Mouse (Mus musculus) intestine, postnatal 0 days (tissue): Measurements from ENCODE around the gene Arhgef2. TPM values are rescaled to one million over a fixed set of nuclear protein-coding genes. Genes with fewer than 3 reads are reported as not detected.
A peak's percentile ranks its signal among the peaks of the same experiment; 100 is the strongest.

Experiments
- ATAC-seq: fragments of 200-750 bp; cut with Nextera tagmentation; 2 replicates; pipeline ENCODE4 v1.8.0; 2017; ENCODE audit warnings: mild to moderate bottlenecking, moderate TSS enrichment, moderate library complexity
- H3K27ac ChIP-seq: fragments of 300-500 bp; sonication (generic); 2 replicates; pipeline ENCODE4 v1.5.1; 2014; ENCODE audit warnings: mild to moderate bottlenecking, low read depth, low read length, moderate library complexity
- H3K27me3 ChIP-seq: fragments of 300-500 bp; sonication (generic); replicated peaks from 2 replicates; pipeline ENCODE4 v1.6.1; 2014; ENCODE audit warnings: low read length, mixed read lengths; ENCODE audit not compliant: control insufficient read depth, insufficient read depth
- H3K36me3 ChIP-seq: fragments of 300-500 bp; sonication (generic); 2 replicates; pipeline ENCODE4 v1.6.1; 2014; ENCODE audit warnings: mild to moderate bottlenecking, moderate library complexity; ENCODE audit not compliant: control insufficient read depth, insufficient read depth
- H3K4me1 ChIP-seq: fragments of 300-500 bp; sonication (generic); replicated peaks from 2 replicates; pipeline ENCODE4 v1.6.1; 2014; ENCODE audit warnings: antibody characterized with exemption, low read length, mixed read lengths; ENCODE audit not compliant: control insufficient read depth, insufficient read depth
- H3K4me2 ChIP-seq: fragments of 300-500 bp; sonication (generic); replicated peaks from 2 replicates; pipeline ENCODE4 v1.6.1; 2014; ENCODE audit warnings: low read depth, mild to moderate bottlenecking, moderate library complexity
- H3K4me3 ChIP-seq: fragments of 300-500 bp; sonication (generic); 2 replicates; pipeline ENCODE4 v1.5.1; 2014; ENCODE audit warnings: low read depth, low read length
- H3K9ac ChIP-seq: fragments of 300-500 bp; sonication (generic); 2 replicates; pipeline ENCODE4 v1.6.1; 2014; ENCODE audit warnings: mild to moderate bottlenecking, low read depth, low read length
- H3K9me3 ChIP-seq: fragments of 300-500 bp; sonication (generic); 2 replicates; pipeline ENCODE4 v1.6.1; 2016; ENCODE audit warnings: mixed run types; ENCODE audit not compliant: control insufficient read depth
- CTCF ChIP-seq: sonication (generic); IDR thresholded peaks from 2 replicates; pipeline ENCODE4 v1.5.1; 2016; ENCODE audit warnings: low read depth, mild to moderate bottlenecking, control low read depth, antibody characterized with exemption, moderate library complexity
- WGBS: fragments of 180-500 bp; shearing (Covaris S2); extraction: QIAGEN DNeasy Blood & Tissue Kit; methylation state at CpG from one replicate; pipeline ENCODE4 v1.1.7; 2014; 5-methylcytosine and 5-hydroxymethylcytosine counted together
- polyA plus RNA-seq: library from polyadenylated mRNA; unstranded; fragments of >200 nt; fragmentation: Nextera tagmentation; extraction: Ambion mirVana; gene quantifications from 2 replicates; pipeline ENCODE4 v1.2.1, GENCODE M21; 2015

Arhgef2 gene
- polyA plus RNA-seq, 1 experiment from 2014 or later, result 22.1 TPM

- Histone ChIP-seq H3K9ac (no peak overlapping the region), H3K4me3 (no peak overlapping the region), H3K9me3 (no peaks in the 10 kb centered on the region), H3K27ac (no peak overlapping the region), H3K4me1 (no peaks in the 10 kb centered on the region), H3K27me3 (no peaks in the 10 kb centered on the region), H3K36me3 (no peaks in the 10 kb centered on the region), H3K4me2 (no peak overlapping the region)
- no peak for ATAC-seq
- 0 out of 2 replicates have a peak, but pooled peaks have one; percentile 12 for TF ChIP-seq CTCF
- WGBS, result 61% methylated on average over 4 of the region's 4 CpGs
Measured at GRCm38 (mm10) chr3:88664095-88664494, 58.3 kb downstream of the Arhgef2 start.

- H3K27me3 ChIP-seq, result no peaks in the 10 kb centered on the region
- no peaks in the 10 kb centered on the region for H3K4me1 ChIP-seq
- H3K36me3 ChIP-seq, result no peaks in the 10 kb centered on the region
- WGBS, result 7% methylated on average over 11 of the region's 11 CpGs
- ATAC-seq, result peak; percentile 67
- TF ChIP-seq CTCF, result peak; percentile 93
- H3K9ac ChIP-seq, result peak overlapping the region; percentile 45; the same call in 1 of the 2 replicates
- peak overlapping the region; percentile 40 for H3K4me3 ChIP-seq
- peak overlapping the region; percentile 70 for H3K4me2 ChIP-seq
- H3K9me3 ChIP-seq, result no peaks in the 10 kb centered on the region
- no peak overlapping the region for H3K27ac ChIP-seq
Measured at GRCm38 (mm10) chr3:88677399-88677798, 71.6 kb downstream of the Arhgef2 start.

GRCm38 (mm10) chr3:88683814-88684213 lies 78.0 kb downstream of the Arhgef2 start:
- Histone ChIP-seq H3K9me3 (no peaks in the 10 kb centered on the region), H3K4me1 (no peaks in the 10 kb centered on the region), H3K4me3 (no peak overlapping the region), H3K9ac (no peak overlapping the region), H3K4me2 (no peak overlapping the region), H3K36me3 (no peaks in the 10 kb centered on the region), H3K27ac (peak overlapping the region; percentile 72), H3K27me3 (no peaks in the 10 kb centered on the region)
- WGBS, result 48% methylated on average over 2 of the region's 2 CpGs
- TF ChIP-seq CTCF, result no peak
- ATAC-seq, result no peak

DNA sequence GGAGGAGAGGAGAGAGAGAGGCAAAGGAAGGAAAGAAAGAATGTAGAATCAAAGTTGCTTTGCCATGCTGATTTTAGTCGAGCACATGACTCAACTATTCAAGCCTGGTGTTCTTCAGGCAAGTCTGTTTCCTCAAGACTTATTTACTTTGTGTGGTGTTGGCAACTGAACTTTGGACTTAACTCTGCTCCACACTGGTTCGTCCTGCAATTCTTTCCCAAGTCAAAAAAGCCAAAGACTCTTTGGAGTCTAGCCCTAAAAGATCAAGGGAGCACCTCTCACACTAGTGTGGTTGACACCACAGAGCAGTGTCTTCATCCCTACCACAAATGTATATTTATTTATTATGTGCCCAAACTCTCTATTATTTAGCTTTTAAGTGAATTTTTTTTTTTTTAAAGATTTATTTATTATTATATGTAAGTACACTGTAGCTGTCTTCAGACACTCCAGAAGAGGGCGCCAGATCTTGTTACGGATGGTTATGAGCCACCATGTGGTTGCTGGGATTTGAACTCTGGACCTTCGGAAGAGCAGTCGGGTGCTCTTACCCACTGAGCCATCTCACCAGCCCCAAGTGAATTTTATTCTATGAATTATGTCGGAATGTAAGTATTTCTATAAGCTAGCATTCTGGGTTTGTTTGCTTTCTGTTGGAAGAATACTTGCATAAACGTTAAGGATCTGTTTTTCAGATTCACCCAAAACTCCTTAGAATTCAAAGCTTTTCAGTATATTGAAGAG lies 78.6 kb downstream of the Arhgef2 start:
- Histone ChIP-seq H3K27ac (peak overlapping the region; percentile 99), H3K27me3 (no peaks in the 10 kb centered on the region), H3K36me3 (peaks cover 5% of the 10 kb centered on the region), H3K4me3 (peak overlapping the region; percentile 98), H3K4me1 (no peaks in the 10 kb centered on the region), H3K9ac (peak overlapping the region; percentile 96; the same call in 1 of the 2 replicates), H3K4me2 (peak overlapping the region; percentile 84), H3K9me3 (no peaks in the 10 kb centered on the region)
- peak; percentile 34; the same call in 1 of the 2 replicates for TF ChIP-seq CTCF
- peak; percentile 59 for ATAC-seq
- 29% methylated on average over 7 of the region's 8 CpGs for WGBS

DNA sequence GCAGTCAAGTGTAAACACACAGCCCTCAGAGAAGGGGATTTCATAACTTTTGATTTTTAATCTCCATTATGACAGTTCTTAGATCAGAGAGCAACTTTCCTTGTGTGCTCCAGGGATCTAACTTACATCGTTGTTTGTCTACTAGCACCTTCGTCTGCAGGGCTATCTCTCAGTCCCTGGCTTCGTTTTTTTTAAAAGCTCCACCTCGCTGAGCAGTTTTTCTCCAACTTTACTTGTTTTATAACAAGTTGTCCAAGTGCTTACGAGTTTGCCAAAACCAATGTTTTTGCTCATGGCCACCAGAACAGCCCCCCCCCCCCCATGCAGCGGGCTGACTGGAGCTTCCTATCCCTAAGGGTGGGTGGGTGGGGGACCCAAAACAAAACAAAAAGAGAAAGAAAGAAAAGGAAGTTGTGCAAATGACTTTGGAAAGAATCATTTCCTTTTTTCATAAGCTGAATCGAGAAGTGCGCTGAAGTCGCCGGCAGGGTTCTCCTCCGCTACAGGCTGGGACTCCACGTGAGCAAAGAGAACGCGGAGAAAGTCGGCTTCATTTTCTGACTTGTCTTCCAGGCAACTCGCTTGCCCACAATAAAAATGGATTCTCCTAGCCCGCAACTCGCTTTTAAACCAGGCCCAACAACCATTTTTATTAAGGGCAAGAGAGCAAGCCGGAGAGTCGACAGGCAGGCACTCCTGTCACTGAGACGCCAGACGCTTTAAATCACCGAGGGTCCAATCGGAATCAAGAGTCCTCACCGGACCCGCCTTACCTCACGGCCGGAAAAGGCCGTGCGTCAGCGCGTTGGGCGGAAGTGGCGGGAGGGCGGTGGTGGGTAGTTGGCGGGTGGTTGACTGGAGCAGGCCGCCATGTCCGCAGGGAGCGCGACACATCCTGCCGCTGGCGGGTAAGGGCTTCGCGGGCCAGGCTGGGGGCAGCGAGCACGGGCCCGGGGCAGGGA lies 79.5 kb downstream of the Arhgef2 start, which contains the start of gene Khdc4:
Khdc4 (plus strand) TSS at position 824 of the 962 bp plus-strand sequence.
- WGBS, result under 1% methylated on average over 47 of the region's 47 CpGs
- Histone ChIP-seq H3K27ac (peak within 1 kb of the TSS; percentile 99), H3K4me3 (peak within 1 kb of the TSS; percentile 98), H3K4me2 (peak within 1 kb of the TSS; percentile 84), H3K9ac (peak within 1 kb of the TSS; percentile 96), H3K9me3 (no peaks in the 10 kb centered on the region), H3K4me1 (no peaks in the 10 kb centered on the region), H3K27me3 (no peaks in the 10 kb centered on the region), H3K36me3 (peaks cover 14% of the 10 kb centered on the region)
- TF ChIP-seq CTCF, result no peak
- peak; percentile 95 for ATAC-seq

- under 1% methylated on average over 44 of the region's 45 CpGs for whole genome bisulfite sequencing
Measured at GRCm38 (mm10) chr3:88685958-88686451, 80.2 kb downstream of the Arhgef2 start.

More at GRCm38 (mm10) chr3:88685958-88686451, 80.2 kb downstream of the Arhgef2 start:
- Histone ChIP-seq H3K27ac (peak overlapping the region; percentile 99), H3K27me3 (no peaks in the 10 kb centered on the region), H3K9me3 (no peaks in the 10 kb centered on the region), H3K4me3 (peak overlapping the region; percentile 98), H3K4me1 (no peaks in the 10 kb centered on the region), H3K9ac (peak overlapping the region; percentile 96), H3K36me3 (peaks cover 21% of the 10 kb centered on the region), H3K4me2 (peak overlapping the region; percentile 84)
- peak; percentile 59 for ATAC-seq
- peak; percentile 58 for TF ChIP-seq CTCF
